Mouse (Mus musculus): ENCODE data around the gene Pon2.
"Not testable (repeated sequence)": the region's sequence is repeated elsewhere in the genome, so short reads cannot be mapped to it uniquely, and the experiment has no call there.

The Pon2 gene

DNA sequence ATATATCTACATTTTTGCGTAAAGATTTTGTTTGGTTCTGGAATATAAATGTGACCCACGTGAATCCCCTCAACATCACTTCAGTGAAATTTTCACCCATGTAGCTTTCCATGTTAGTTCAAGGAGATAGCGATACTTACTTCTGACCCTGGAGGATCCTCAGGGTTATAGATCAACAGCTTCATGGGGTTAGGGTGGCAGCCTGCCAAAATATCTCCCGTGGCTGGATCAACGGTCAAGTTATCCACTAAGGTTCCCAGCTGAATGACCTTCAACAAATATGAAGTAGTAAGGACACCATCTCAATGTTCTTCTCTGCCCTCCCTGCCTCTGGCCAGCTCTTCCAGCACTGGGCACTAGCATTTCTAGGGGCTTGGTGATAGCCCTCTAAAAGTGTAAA, 68.0 kb downstream of the Pon2 start:
- no peak for DNase-seq (ENCODE audit: low spot score in 2 of 2)

DNA sequence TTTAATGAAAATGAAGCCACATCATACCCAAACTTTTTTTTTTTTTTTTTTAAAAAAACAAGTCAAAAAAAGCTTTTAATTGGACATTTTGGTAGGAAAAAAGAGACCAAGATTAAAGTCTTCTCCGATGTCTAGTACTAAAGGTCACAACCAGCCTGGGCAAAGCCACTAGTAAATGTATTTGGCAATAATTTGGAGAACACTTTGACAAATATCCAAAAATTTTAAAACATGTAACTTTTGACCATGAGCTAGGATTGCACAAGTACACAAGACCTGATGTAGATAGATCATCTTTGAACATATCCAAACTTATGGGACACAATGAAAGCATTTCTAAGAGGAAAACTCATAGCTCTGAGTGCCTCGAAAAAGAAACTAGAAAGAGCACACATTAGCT, 74.7 kb downstream of the Pon2 start:
- DNase-seq (ENCODE audit: low spot score in 2 of 2): not testable (repeated sequence)

DNA sequence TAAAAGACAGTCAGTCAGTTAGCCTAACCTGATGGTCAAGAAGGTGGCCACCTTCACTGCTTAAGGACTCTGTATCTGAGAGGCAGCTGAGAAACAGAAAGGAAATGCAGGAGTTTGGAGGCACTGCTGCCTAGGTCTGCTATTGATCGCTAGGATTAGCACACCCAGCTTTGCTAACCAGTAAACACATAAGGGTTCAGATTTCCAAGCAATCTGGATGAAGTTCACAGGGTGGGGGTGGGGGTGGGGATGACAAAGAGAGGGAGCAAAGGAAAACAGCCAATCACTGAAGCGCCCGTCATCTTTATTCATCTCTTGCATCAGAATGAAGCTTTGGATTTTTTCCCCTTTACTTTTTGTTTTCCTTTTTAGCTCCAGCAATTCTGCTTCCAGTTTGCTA, 76.2 kb downstream of the Pon2 start:
- DNase-seq (ENCODE audit: low spot score in 2 of 2): no peak

DNA sequence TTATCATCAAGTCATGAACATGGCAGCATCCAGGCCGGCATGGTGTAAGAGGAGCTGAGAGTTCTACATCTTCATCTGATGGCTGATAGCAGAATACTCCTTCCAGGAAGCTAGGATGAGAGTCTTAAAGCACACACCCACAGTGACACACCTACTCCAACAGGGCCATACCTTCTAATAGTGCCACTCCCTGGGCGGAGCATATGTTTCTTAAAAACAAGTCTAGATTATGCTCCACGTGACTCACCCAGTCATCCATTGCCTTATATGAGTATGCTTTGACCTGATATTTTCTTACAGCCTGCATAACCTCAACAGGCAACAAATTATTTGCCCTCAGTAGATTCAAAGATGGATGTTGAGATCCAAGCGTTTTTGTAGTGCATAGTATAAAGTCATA, 80.1 kb downstream of the Pon2 start:
- DNase-seq (ENCODE audit: low spot score in 2 of 2): no peak

Measured in frontal cortex, postnatal 36 days (tissue).